Mouse (Mus musculus) C2C12 (cell line): ENCODE measurements around the gene Ctnnd2. TPM values are rescaled to one million over a fixed set of nuclear protein-coding genes. Genes with fewer than 3 reads are reported as not detected.
A peak's percentile ranks its signal among the peaks of the same experiment; 100 is the strongest.

Experiments used
- H3K27me3 ChIP-seq: one replicate; pipeline ENCODE4 v1.6.1; 2011; ENCODE audit not compliant: control insufficient read depth, insufficient read depth, insufficient read length
- H3K36me3 ChIP-seq: one replicate; pipeline ENCODE4 v1.6.1; 2011; ENCODE audit not compliant: control insufficient read depth, insufficient read depth
- H3K4me3 ChIP-seq: one replicate; pipeline ENCODE4 v1.5.1; 2011; ENCODE audit warnings: mild to moderate bottlenecking, control low read depth; ENCODE audit not compliant: poor library complexity, insufficient read depth, severe bottlenecking
- H3K79me2 ChIP-seq: one replicate; pipeline ENCODE4 v1.6.1; 2011; ENCODE audit not compliant: control insufficient read depth, insufficient read depth
- H3K79me3 ChIP-seq: one replicate; pipeline ENCODE4 v1.6.1; 2011; ENCODE audit warnings: low read depth, control low read depth
- H3ac ChIP-seq: one replicate; pipeline ENCODE3; 2011; ENCODE audit warnings: low read depth; ENCODE audit not compliant: control insufficient read depth, insufficient read length
- CEBPB ChIP-seq: IDR thresholded peaks from one replicate; pipeline ENCODE4 v1.6.1; 2011; ENCODE audit warnings: low read depth, mild to moderate bottlenecking, control low read depth, moderate library complexity
- CTCF ChIP-seq: IDR thresholded peaks from one replicate; pipeline ENCODE4 v1.5.1; 2011; ENCODE audit not compliant: control insufficient read depth, insufficient read depth, insufficient read length
- FOSL1 ChIP-seq: IDR thresholded peaks from one replicate; pipeline ENCODE4 v1.8.0; 2011; ENCODE audit warnings: mild to moderate bottlenecking, low read length; ENCODE audit not compliant: poor library complexity, insufficient read depth, severe bottlenecking
- MAX ChIP-seq: IDR thresholded peaks from one replicate; pipeline ENCODE4 v1.6.1; 2011; ENCODE audit warnings: mild to moderate bottlenecking, control low read depth
- MYOD1 ChIP-seq: IDR thresholded peaks from one replicate; pipeline ENCODE4 v1.6.1; 2011; ENCODE audit warnings: low read depth; ENCODE audit not compliant: control insufficient read depth, insufficient read length
- MYOG ChIP-seq: IDR thresholded peaks from one replicate; pipeline ENCODE4 v1.6.1; 2011; ENCODE audit not compliant: control insufficient read depth, insufficient read length; ENCODE audit errors: extremely low read depth
- USF1 ChIP-seq: IDR thresholded peaks from one replicate; pipeline ENCODE4 v1.6.1; 2011; ENCODE audit warnings: low read depth, mild to moderate bottlenecking, control low read depth, moderate library complexity
- polyA plus RNA-seq: library from polyadenylated mRNA; unstranded; fragments of >200 nt; fragmentation: generic; extraction: Trizol; gene quantifications from one replicate; pipeline ENCODE4 v1.2.1, GENCODE M21; 2012; ENCODE audit warnings: missing spikeins

Gene Ctnnd2
- polyA plus RNA-seq, 1 experiment, result 0.07 TPM

GRCm38 (mm10) chr15:31070311-31070710 lies 897.9 kb downstream of the Ctnnd2 start:
- Histone ChIP-seq H3ac (no peak overlapping the region), H3K79me3 (no peaks in the 10 kb centered on the region), H3K4me3 (no peak overlapping the region), H3K27me3 (no peaks in the 10 kb centered on the region), H3K36me3 (no peaks in the 10 kb centered on the region), H3K79me2 (no peaks in the 10 kb centered on the region)
- peak; percentile 85 for TF ChIP-seq MAX
- TF ChIP-seq CTCF, result no peak
- peak; percentile 74 for TF ChIP-seq MYOD1
- no peak for TF ChIP-seq MYOG
- TF ChIP-seq CEBPB, result no peak
- no peak for TF ChIP-seq USF1
- TF ChIP-seq FOSL1, result peak; percentile 95
